Mouse (Mus musculus) embryo, embryonic 10 days (tissue): ENCODE results near the gene Aff1.

Experiments
- DNase-seq: peaks from one replicate; pipeline ENCODE4 v3.0.0-alpha.2; 2015; ENCODE audit warnings: low spot score

Aff1 gene

DNA sequence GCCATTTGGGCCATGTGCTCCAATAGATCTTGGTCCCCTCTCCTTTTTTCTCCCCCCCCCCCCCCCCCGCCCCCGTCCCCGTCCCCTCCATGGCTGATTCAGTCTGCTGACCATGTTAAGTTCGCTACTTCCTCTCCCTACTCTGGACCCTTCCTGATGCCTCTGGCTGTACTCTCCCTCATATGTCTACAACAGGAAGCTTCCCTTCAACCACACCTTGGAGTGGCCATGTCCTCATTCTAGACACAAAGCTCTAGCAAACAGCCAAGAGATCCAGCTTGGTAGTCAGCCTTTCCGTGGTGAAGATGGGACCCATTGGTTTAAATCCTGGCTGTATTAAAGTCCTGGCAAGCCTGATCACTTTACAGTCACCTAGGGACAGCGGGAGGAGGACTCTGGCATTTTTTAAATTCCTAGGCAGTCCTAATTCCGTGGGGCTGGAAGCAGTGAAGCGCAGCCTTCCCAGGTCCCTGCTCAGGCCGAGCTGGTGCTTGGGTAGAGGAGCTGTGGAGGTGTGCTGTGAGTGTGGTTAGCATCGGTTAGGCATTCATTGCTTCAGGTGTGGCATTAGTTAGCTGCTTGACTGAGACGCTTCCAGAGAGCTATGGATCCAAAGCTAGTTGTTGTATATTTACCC lies 144.1 kb downstream of the Aff1 start:
- DNase-seq = no peak

DNA sequence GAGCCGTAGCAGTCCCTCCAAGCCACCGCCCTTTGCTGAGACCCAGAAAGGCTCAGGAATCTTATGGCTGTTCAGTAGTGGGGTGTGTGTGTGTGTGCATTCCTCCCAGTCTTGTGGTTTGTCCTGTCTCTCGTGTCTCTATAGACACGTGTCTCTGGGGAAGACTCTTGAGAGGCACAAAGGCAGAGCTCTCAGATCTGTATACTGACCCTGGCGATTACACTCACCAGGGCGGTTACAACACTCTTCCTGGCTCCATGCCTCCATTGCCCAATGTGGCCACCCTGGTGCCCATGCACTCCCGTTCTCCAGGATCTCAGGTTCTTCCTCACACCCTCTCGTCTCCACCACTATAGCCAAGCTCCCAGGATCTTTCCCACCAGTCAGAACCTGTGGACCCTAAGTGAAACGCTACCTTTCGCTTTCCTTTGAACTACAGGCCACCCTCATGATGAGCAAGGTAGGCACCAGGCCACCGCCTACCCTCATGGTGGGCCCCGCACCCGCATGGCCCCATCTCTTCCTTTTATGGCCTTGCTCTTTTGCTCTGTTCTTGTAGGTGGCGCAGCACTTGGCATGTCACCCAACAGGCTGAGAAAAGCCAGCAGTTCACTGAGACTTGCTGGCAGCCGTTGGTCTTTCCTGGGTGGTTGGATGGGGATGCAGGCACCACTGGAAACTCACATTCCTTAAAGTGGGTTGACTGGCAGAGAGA lies 146.5 kb downstream of the Aff1 start:
- DNase-seq = no peak

DNA sequence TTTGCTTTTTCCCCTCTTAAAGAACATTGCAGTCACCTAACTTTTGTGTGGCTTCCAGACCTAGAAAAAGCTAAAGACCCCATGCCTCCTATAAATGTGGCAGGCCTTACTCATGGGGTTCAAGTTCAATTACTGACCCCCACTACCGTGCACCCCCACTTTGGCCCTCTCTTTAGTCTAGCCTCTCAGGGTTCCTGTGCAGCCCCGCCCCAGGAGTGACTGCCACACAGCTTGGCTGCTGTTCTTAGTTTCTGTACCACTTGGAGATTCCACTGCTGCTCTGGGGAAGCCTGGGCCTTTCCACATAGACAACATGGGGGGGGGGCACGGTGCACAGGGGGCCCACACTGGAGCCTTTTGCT lies 147.1 kb downstream of the Aff1 start:
- no peak for DNase-seq

DNA sequence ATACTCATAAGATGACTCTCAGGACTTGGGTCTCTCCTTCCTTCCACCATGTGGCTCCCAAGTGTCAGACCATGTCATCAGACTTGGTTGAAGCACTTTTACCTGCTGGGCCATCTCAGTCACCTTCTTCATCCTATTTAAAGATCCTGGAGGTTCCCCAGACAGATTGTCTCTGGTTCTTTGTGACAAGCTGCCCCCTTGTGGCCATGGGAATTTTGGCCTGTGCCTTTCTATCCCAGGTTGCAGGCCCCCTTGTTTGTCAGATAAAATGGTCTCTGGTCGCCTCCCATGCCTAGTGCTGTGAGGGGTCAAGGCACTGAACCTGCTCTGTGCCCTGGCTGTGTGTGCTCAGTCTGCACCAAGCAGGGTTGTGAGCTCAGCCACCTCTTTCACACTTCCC lies 151.8 kb downstream of the Aff1 start:
- peak; percentile 66 for DNase-seq

DNA sequence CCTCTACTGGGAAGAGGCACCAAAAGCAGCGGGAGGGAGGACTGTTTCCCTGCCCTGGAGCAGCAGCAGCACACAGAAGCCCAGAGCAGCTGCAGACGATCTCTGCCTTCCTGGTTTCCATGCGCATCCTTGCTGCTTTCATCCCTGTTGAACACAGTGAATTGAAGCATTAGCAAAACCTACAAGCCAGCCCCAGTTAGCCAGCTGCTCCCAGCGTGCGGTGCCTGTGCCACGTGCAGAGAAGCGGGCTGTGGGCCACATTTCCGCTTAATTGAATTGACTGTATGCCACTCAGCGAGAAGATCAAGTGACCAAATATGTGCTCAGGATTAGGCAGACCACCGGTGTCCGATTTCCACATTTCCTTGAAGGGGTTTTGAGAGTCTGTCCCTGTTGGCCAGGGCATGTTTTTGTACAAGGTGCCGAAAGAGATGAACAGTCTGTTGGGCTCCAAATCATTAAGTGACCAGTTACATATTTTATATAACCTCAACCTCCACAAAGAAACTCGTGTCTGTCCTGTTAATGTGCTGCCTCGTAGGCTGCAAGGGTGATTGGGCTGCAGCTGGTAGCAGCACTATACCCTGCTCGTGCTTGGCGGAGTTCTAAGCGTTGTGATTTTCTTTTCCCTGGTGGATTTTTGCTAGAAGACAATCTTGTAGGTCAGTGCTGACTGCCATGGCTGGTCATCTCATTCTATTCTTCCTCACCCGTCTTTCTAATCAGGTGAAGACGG lies 153.4 kb downstream of the Aff1 start:
- DNase-seq = peak; percentile 56

DNA sequence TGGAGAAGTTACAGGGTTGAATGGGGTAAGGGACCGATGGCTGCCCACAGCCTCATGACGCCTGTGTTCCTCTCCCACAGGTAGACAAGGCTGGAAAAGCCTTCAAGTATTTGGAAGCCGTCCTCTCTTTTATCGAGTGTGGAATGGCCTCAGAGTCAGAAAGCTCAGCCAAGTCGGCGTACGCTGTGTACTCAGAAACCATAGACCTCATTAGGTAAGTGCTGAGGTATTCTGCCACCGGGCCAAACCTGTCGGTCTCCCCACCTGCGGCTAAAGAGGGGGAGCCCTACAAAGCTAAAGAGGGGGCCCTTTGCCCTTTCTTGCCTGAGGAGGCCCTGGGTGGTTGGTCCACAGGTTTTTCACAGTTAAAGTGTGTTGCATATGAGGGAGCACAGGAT lies 154.0 kb downstream of the Aff1 start:
- no peak for DNase-seq

DNA sequence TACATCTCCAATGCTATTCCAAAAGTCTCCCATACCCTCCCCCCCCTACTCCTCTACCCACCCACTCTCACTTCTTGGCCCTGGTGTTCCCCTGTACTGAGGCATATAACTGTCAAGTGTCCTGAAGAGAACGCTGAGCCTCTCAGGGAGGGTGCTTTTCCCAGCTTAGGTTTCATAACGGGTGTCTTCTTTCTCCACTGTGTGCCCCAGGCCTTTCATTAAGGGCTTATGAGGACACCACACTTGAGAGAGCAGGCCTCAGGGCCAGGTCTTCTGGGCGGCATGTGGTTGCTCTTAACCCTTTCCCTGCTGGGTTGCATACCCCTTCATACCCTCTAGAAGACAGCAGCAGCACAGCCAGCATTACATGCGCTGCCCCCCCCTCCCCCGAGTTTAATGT lies 154.4 kb downstream of the Aff1 start:
- peak; percentile 36 for DNase-seq

DNA sequence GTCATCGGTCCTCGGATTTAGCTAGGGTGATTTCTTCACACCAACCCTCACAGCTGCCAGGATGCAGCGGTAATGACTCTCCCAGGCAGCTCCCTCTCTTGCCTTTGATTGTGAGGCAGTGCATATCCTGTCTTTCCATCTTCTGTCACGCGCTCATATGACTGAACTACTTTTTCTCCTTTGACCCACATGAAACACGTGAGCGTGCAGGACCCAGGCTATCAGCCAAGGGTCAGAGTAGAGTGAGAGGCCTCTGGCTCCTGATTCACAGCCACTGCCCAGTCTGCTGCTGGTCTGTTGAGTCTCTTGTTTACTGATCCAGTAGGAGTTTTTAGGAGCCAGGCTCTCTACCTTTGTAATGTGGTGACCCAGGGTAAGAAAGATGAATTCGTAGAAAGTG lies 156.4 kb downstream of the Aff1 start:
- no peak for DNase-seq

DNA sequence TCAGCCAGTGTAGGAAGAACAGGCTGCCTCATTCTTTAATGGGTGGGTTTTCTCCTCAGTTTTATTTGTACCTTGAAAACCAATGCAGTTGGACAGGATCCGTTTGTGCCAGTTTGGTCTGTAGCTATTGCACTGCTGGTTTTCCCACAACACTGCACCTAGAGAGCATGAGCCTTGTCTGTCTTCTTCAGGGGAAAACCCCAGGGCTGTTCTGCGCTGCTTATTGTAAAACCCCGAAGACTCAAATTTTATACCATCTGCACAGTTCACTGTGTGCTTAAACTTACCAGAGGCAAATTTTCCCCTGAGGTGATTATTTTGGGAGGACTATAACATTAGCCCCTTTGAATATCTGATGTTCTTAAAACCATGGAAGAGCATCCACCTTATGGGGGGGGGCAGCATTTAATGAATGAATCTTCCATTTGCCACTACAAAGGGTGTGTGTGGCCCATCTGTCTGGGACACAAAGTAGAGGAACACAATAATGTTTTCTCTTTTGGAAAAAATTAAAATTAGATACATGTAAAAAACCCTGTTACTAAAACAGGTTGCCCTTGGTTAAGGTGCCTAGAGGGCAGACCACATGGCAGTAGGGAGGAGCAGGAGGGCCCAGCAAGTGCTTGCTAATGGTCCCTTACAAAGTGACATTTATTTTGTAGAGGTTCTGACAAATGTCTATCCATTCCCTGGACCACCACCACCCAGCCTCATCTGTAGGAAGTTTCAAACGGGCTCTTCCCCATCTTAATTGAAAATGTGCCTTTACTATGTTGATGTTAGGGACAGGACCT lies 160.8 kb downstream of the Aff1 start:
- DNase-seq = no peak

DNA sequence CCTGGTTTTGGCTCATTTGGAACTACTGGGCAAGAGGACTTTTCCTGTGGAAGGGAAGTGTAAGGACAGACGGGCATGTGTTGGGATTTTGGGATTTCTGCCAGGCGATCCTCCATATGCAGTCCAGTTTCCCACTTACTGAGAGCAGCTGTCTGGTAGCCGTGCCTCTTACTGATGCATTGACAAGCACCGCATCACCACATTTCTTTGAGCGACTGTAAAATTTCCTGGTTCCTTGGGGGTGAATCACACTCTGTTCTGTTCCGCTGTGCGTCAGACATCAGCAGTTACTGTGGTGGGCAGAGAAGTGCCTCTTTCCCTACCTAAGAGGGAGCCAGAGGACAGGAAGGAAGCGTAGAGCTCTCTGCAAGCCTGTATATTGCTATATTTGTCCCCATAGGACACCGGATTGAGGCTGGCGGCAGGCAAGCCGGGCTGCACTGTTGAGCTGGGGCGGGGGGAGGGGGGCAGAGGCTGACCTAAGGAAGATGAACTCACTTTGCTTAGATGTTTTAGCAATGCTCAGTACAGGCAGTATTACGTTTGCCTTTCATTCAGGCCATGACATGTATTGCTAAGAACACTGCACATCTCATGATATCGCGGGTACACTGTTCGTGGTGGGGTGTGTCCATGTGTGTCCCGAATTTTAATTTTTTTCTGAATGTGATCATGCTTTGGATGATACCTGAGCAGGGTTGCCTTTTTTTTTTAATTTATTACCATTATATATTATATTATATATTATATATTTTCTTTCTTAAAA lies 162.1 kb downstream of the Aff1 start:
- DNase-seq = no peak

DNA sequence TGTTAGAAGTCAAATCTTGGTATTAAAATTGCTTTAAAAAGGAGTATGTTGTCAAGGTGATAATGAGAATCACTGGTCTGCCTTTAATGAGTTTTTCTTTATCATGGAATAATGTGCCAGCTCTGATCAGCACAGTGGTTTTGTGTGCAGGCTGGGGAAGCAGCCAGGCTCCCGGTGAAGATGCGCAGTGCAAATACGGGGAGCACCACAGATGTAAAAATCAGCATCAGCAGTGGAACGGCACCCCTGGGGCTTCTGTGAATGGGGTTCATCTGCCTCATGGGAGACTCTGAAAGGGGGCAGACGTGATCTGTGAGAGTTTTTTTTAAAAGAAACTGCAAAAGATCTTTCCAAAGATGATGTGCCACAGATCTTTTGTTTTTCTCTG lies 162.6 kb downstream of the Aff1 start:
- DNase-seq = no peak

DNA sequence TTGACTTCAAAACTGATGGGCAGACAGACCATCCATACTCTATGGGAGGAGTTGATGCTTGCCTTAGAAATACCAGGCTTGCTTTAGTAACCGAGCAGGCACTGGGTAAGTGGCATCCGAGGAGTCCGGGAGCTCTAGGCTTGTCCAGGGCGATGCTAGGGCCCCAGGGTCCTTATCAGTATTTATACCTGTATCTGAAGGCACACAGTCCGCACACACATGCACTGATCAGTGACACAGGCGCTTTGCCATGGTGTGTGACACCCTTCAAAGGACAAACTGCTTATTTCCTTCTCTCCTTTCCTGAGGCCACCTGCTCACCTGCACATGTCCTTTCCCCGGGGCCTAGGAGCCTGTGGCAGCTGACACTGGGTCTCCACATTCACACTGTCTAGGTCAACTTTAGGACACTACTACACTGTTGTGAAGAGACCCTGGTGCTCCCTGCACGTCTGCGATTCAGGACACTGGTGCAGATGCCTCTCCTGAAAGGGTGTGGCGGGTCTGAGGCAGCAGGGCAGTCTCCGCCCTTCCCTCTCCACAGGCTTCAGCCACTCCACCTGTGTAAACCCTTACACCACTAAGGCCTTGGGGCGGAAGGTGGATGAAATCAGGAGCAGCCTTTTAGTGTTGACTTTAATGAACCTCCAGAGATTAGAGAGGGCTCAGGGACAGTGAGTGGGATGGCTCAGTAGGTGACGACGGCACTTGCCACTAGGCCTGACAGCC lies 163.5 kb downstream of the Aff1 start:
- no peak for DNase-seq

DNA sequence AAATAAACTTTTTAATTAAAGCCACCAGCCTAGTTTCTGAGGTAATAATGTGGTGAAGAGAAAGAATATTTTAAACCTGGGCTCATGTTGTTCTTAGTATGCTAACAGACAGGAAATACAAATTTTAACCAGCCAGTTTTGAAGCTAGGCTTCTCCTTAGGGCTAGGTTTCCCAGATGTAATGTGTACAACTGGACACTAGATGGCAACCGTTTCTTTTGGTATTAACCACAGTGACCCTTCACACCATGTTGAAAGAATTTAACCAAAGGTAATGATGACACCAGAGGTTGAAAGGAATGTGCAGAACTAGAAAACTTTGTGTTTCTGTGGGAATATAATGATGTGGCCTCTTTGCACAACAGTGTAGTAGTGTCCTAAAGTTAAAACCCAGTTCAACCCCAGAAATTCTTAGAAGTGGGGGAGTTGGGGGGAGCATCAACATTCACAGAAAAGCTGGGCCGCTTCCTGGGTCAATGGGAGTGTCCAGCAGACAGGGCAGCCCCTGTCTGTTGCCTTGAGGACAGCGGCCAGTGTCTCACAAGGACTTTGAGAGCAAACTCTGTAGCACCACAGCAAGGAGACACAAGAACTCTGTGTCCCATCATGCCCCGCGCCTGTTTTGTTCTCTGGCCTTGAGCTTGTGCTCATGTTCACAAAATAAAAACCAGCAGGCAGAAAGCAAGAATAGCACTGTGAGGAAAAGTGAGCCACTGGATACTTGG lies 164.3 kb downstream of the Aff1 start:
- DNase-seq = peak; percentile 90

DNA sequence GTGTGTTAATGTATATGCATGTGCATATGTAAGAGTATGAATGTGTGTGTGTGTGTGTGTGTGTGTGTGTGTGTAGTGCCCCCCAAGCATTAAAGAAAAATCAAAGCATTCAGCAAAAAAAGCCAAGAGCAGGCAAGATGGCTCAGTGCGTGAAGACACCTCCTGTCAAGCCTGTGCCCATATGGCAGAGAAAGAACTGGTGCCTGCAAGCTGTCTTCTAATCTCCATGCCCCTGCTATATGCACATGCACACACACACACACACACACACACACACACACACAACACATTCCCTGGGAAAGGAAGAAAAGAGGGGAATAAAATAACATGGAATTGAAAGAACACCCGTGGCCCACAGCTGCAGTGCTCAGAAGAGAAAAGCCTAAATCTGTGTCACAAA lies 165.0 kb downstream of the Aff1 start:
- no peak for DNase-seq

DNA sequence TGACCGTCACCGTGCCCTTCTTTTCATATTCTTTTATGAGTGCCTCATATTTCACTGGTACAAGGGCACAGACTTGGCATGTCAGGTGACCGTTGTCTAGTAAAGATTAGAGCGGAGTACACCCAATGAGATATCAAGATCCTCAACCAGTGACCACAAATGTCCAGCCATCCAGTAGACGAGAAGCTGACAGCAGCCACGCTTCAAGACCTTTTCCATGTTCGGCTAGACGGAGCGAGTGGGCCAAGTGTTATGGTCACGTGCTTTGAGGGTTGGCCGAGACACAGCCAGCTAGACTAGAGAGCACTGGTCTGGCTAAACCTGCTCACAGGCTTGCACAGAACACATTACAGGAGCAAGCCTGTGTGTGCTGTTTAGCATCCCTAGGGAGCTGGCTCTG lies 168.4 kb downstream of the Aff1 start:
- no peak for DNase-seq

DNA sequence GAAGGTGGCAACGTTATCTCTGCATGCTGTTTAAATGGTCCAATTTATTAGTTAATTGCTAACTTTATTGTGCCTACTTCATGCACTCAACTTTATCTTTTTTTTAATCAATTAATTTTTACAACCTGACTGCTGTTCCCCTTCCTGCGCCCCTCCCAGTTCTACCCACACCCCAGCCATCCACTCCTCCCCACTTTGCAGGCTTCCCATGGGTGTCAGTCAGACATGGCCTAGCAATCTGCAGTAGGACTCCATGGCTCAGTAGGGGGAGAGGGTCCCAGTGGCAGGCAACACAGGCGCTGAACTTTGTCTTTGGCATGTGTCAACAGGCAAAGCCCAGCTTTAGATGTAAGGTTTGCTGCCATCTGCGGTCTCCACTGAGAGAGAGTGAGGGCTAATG lies 171.6 kb downstream of the Aff1 start:
- DNase-seq = no peak

DNA sequence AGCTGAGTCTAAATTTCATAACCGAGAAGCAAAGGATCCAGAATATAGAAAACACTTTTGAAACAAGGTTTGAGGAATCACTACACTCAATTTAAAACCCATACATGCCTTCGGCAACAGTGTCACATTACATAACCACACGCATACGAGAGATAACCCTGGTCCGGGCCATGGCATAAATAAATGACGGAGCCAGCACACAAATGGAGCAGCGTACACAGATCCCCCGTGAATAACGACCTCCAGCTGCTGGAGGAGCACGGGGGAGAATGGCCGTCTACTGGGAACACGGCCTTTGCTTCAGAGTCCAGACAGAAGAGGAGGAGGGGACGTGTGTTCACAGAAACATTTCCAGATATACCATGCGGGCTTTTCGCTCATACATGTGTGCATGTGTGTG lies 197.6 kb downstream of the Aff1 start:
- no peak for DNase-seq

DNA sequence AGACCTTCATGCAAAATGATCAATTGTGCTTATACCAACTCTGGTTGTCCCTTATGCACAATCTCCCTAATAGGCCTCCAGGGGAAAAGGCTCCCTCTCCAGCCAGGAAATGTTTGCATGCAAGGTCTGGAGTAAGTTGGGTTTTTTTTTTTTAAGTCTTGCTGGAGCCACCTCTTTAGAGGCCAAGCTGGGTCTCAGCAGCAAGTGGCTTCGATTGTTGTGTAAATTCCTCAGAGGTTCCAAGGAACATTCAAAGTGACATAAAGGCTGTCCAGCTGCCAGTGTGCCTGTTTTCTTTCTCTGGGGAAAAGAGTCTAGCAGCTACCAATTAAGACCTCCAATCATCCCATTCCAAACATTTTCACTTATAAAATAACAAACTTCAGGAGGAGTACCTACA lies 206.1 kb downstream of the Aff1 start:
- no peak for DNase-seq
